Mouse (Mus musculus) adrenal gland (tissue): Measurements from ENCODE around the gene Trpm4.

Source experiments
- intact Hi-C: fragments of 180-260 bp; cut with DNase I; formaldehyde crosslinking; loops from one replicate; pipeline ENCODE4 v1.15.1; 2025

Trpm4 gene

DNA sequence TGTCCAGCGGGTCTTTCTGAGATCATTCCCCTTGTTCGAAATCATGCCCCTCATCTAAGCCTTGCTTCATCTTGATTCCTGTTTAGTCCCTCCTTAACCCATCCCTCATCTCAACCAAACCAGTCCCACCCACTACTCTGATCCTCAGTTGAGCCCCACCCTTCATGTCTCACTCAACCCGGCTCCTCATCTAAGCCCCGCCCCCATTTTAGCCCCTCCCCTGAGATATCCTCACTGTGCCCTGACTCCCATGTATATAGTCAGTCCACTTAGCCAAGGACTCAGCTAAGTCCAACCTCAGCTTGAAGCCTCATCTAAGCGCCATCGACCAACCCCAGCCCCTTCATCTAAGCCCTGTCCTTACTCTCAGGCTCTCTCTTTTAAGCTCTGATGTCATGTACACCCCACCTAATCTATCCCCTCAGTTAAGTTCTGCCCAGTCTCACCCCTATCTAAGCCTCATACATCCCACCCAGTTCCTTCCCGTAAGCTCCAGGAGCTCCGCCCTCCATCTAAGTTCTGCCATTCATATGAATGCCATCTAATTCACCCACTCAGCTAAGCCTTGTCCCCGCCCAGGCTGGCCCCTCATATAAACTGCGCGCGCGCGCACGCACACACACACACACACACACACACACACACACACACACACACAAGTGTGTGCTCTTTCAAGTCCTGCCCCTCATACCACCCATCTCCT, 21.9 kb upstream of the Trpm4 start:
- intact Hi-C loops: loop anchor here (10.0 kb wide), 1 partner anchor 131 kb away; no protein-coding TSS in a partner anchor

DNA sequence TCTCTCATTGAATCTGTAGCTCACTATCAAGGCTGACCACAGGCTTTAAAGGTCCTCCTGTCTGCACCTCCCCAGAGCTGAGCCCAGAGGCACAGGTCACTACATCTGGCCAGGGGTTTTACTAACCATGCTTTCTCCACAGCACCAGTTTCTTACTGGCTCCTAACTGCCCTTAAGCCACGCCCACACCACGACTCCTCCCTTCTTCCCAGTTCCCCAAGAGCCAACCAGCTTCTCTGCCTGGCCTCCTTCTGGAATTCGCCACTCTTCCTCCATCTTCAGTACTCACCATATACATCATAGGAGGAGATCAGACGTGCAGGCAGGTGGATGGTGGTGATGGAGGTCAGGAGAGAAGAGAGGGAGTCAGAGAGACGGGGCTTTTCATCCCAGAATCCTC, 19.5 kb upstream of the Trpm4 start:
- intact Hi-C loops: loop anchor here (10.0 kb wide), 1 partner anchor 128 kb away; no protein-coding TSS in a partner anchor

DNA sequence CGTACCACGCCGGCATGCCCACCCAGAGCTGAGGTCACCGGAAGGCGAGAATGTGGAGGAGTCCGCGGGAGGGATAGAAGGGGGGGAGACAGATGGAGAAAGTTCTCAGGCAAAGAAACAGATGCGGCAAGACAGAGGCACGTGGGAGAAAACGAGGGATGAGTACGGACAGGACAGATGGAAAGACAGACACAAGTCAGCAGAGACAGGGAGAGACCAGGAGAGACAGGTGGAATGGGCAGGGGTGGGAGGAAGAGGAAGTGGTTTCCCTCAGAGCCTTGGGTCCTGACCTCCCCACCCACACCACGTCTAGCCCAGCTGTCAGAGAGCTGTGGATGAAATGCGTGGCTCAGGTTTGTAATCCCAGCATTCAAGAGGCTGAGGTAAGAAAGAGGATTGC, 13.3 kb upstream of the Trpm4 start:
- intact Hi-C loops: no loop called here

DNA sequence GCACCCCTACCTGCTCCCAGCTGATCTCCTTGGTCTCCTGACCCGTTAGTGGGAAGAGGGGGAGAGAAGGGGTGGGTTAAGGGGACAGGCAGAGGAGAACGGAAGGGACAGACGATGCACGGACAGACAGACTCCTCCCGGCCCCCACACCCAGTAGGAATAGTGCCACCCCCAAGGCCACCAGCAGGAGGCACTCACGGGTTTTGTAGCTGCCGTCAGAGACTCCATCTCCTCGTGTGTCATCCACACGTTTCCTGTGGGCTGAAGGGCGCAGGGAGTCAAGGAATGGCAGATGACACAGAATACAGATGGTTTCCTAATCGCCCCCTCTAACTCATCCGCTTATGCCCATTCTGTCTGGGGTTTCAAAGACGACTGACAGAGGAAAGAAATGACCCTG, 10.0 kb upstream of the Trpm4 start:
- intact Hi-C loops: no loop called here

DNA sequence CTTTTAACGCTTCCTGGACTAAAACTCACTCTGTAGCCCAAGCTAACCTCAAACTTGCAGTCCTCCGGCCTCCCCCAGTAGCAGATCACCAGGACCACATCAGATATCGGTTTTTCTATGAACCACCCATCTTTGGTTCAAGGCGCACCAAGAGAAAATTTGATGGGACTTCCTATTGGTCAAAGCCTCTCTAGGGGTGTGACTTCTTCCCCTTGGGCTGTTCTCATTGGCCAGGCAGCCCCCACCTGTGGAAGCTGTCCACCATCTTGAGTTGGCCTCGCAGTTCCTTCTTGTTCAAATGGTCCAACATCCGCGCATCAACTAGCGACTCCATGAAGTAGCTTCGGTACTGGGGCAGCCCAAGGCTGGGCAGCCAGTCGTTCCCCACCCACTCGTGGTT, 8.5 kb upstream of the Trpm4 start:
- intact Hi-C loops: no loop called here

DNA sequence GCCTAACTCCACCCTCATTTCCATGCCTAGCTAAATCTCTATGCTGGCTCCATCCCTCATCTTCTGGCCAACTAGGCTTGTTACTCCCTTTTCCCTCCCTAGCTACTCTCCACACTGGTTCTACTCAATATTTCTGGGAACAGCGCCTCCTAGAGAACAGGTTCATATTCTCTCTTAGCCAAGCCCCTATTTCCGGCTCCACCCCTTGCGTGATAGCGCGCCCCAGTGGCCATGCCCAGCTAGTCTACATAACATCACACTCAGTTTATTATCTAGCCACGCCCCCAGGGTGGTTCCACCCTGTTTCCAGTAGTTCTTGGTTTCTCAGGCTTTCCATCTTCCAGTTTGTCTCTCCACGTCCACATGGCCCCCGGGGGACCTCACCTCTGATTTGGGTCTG, 7.7 kb upstream of the Trpm4 start:
- intact Hi-C loops: no loop called here

DNA sequence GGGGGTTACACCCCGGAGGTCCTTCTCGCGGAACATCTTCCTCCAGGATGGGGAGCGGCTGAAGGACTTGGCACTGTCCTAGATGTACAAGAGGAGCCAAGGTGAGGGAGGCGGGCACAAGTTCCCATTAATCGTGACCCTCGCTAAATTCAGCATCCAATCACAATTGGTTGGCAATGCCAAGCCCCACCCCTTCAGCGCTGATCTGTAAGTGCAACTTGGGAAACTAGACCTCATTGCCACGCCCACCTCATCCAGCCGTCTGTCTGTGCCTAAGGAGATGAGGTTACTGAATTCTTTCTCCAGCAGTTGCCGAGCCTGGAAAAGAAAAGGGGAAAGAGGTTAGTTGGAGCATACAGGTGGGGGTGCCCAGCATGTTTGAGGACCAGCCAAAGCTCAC, 7.1 kb upstream of the Trpm4 start:
- intact Hi-C loops: no loop called here

DNA sequence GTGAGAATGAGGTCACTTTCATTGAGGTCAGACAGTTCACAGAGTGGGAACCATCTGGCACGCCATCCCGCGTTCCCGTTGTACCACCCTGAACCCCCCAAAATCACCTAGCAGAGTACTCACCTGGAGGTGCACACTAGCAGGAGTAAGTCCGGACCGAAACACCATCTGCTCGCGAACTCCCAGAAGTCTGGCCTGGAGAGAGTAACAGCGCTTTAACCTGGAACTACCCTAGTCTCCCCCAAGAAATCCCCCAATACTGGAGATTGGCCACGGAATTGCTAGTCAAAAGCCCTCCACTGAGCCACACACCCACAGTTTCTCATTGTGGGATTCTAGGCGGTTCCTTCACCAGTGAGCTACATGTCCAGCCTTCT, 6.5 kb upstream of the Trpm4 start:
- intact Hi-C loops: no loop called here

DNA sequence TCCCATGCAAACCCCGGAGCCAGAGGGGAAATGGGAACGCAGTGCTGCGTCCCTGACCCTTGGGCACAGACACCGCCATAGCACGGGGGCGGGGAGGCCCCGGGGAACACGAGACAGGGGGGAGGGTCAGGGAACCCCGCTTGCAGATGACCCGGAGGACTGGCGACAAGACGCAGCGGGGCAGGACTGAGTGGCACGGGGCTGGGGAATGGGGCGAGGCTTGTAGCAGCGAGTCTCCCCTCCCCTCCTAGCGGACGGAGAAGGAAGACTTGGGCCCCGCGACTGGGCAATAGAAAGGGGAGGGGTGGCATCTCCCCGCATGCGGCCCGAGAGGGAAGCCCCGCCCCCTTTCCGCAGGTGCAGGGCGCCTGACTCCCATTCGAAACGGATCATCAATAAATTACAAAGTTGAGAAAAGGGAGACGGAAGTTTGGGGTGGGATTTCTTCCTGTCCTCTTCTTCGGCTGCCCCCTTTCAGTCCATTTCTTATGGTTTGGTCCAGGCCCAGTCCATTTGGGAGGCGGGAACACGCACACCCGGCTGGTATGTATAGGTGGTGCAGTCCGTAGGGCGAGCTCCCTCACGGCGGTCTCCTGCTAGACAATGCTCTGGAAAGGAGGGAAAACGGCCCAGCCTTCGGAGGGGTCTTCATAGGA, 6.0 kb upstream of the Trpm4 start:
- intact Hi-C loops: no loop called here

DNA sequence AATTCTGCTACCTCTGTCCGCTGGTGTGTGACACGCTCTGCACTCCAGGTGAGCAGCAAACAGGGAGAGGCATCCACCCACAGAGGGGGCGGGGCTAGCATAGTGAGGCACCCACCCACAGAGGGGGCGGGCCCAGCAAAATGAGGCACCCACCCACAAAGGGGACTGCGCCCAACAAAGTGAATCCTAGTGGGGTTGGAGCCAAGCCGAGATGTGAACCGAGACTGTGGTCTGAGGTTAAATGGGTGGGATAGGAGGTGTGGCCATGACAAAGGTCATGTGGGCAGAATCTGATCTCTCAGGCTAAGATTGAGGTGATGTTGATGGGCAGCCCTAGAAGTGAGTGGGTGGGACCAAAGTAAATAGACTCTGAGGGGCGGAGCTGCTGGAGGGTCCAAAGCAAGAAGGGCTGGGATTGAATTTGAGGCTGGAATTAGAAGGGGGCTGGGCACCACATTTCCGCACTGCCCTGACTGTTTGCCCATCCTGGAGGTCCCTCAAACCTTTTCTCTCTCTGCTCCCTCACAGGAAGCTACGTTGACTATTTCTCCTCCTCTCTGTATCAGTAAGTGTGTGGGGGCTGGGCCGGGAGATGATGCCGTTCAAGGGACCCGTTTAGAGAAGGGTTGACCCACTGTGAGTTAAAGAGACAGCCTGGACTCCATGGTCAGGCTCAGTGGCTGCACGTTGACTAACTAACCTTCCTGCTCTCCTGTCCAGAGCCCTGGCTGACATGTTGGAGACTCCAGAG, 4.8 kb upstream of the Trpm4 start:
- intact Hi-C loops: no loop called here

DNA sequence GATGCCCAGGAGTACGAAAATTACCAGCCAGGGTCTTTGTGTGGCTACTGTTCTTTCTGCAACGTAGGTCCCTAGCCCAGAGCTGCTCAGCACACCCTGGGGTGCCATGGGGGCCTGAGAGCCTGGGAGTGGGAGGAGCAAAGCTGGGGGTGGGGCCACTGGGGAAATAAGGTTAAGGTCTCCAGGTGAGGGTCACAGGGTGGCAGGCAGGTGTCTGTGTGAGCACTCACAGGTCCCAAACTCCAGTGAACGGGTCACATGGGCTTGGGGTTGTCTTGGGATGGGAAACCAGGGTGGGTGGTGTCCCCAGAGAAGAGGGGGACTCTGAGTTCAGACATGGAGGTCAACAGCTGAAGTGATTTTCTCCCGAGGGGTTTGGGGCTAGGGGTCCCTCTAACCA, 3.9 kb upstream of the Trpm4 start:
- intact Hi-C loops: no loop called here

DNA sequence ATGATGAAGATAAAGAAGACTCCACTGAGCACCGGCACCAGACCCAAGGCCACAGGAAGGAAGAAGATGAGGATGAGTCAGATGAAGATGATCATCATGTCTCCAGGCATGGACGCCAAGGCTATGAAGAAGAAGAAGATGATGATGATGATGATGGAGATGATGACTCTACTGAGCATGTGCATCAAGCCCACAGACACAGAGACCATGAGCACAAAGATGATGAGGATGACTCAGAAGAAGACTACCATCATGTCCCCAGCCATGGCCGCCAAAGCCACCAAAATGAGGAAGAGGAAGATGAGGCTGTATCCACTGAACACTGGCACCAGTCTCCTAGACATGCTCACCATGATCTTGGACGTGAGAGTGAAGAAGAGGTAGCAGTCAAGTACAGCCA, 2.7 kb upstream of the Trpm4 start:
- intact Hi-C loops: no loop called here

DNA sequence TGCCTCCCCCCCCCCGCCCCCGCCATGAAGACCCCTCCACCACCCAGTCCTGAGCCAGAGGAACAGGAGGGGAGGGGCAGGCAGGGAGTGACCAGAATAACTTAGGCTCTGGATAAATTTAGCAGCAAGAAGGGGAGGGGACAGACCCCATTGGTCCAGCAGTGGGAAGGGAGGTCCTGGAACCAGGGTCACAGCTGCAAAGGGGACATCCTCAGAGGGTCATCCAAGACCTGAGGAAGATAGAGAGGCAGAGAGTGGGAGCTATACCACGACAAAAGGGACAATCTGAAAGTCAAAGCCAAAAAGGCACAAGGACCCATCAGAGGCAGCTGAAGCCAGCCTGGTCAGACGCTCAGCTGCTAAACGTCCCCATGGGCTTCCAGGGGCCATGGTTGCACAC, 1.5 kb upstream of the Trpm4 start, which contains the start of gene Hrc:
TSS of gene Hrc (plus strand) at position 235 of the 400 bp plus-strand sequence.
- intact Hi-C loops: no loop called here

DNA sequence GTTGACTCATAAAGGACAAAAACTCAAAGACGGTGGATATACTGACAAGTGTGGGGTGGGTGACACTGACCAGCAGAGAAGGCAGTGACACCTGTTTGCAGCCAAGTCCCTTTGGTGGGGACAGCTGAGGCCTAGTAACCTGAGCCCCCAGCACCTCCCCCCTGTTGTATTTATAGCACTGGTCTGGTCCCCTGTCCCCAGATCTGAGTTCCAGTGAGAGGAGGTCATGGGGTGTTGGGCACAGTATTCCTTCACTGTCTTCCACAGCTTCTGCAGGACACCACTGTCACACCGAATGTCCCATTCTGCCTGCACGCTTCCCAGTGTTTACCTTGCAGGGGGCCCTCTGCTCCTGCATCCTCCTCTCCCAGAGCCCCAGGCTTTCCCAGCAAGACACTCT, 1.0 kb upstream of the Trpm4 start:
- intact Hi-C loops: no loop called here

DNA sequence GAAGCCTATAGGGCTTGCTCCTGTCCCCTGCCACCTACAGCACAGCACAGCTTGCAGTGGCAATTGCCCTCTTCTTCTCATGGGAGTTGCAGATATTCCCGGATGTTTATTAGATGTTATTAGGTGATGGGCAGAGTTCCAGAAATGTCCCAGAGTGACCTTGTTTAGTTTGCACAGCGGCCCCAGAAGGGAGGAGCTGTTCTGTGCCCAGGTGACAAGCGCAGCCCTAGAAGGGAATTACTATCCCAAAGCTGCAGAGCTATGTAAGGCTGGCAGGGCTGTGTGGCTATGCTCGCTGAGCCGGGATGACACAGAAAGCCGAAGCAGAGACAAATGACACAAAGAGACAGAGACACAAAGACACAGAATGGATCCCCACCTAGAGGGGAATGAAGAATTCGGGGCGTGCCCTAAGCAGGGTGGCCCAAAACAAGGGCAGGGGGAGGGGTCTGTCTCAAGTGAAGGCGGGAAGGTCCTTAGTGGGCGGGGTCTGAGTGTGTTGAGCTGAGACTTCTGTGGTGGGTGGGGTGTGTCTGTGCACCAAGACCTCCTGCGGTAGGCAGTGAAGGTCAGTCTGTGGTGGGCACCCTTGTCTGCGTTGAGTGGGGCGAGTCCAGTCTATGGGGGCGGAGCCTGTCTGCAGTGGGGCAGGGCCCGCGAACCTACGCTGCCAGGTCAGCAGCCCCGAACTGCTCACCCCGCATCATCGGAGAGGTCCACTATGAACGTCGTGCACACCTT, 725 bp downstream of the Trpm4 start:
- intact Hi-C loops: no loop called here

DNA sequence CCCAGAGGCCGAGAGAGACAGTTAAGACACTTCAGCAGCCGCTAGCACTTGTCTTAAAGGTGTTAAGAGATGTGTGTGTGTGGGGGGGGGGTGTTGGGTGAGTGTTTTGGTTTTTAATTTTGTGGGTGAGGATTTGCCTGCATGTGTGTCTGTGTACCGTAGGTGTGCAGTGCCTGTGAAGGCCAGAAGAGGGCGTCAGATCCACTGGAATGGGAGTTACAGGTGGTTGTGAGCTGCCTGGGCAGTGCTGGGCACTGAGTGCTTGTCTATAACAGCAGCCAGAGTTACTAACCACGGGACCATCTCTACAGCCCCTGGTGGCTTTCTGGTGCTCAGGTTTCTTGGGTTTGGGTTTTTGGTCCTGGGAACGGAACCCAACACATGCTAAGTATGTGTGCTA, 2.1 kb downstream of the Trpm4 start:
- intact Hi-C loops: no loop called here

DNA sequence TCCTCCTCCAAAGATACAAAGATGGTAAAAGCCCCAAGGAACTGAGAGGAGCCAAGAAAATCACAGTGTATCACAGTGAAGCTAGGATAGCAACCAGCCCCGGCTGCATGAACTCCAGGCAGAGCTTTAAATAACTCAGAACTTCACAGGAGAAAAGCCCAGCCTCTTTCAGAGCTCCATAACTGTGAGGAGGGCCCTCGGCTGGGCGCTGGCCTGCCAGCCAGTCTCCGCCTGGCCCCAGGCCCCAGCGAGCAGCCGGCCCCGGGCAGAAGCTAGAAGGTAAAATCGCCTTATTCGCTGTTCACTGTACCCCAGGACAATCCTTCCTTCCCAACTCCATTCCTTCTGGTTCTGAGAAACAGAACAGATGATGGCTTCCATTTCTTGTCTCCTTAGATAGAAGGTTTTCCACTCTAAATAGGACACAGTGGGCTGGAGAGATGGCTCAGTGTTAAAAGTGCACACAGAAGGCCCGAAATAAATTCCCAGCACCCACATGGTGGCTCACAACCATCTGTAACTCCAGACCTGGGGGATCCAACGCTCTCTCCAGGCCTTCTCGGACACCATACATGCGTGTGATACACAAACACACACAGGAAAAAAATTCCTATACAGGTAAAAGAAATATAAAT, 4.6 kb downstream of the Trpm4 start:
- intact Hi-C loops: no loop called here

DNA sequence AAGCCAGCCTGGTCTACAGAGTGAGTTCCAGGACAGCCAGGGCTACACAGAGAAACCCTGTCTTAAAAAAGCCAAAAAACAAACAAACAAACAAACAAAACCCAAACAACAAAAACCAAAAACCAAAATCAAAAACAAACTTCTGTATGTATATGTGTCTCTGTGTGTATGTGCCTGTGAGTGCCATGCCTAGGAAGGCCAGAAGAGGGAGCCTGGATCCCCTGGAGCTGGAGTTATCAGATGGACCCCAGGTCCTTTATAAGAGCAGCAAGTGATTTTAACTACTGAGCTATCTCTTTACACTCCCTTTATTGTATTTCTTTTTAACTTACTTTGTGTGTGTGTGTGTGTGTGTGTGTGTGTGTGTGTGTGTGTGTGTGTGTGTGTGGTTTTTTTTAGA, 7.8 kb downstream of the Trpm4 start:
- intact Hi-C loops: no loop called here

DNA sequence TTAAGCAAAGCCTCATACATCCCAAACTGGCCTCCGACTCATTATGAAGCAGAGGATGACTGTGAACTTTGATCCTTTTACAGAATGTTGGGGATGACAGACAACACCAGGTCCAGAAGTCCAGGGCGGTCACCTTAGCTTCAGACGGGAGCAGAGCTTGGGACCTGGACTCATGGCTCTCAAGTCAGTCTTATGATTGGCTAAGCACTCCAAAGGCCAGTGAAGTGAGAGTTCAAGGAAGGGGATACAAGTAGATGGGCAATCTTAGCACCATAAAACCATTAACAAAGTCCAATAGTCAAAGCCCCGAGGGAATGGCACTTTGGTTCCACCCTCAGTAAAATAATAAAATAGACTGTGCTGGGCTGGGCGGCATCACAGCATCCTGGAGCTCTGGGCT, 10.5 kb downstream of the Trpm4 start:
- intact Hi-C loops: no loop called here

DNA sequence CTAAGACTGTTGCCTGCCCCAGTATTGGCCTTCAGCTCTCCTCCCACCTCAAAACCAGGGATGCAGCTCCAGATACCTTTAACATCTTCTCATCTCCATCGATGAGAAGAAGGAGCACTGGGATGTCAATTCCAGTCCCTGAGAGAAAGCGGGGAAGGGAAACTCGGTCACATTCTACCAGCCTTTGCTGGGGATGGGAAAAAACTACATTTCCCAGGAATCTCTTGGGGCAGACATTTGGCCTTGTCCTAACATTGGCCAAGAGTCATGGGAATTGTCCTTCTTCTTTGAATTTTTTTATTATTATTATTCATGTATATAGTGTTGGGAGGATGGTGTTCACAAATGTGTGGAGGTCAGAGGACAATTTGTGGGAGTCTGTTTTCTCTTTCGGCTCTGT, 11.3 kb downstream of the Trpm4 start:
- intact Hi-C loops: no loop called here

DNA sequence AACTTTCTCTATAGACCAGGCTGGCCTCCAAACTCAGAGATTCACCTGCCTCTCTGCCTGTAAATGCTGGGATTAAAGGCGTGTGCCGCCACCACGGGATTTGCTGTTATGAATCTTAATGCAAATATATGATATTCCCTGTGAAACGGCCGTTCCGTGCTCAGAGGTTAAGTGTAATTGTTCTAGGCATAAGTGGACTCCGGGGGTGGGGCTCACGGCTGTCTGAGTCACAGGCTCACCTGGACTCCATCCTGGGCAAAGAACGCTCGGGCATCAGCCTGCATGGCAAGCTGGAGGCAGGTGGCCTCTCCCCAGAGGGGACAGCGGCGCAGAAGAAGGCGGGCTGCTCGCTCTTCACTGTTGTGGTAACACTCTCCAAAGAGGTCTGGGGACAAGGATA, 17.0 kb downstream of the Trpm4 start:
- intact Hi-C loops: no loop called here
